Mouse (Mus musculus) stomach, postnatal 0 days (tissue): Measurements from ENCODE around the gene Acvr1b.

ENCODE experiments used
- CTCF ChIP-seq: IDR thresholded peaks from 2 replicates; pipeline ENCODE4 v1.5.1; 2016; ENCODE audit warnings: antibody characterized with exemption, low read depth, mild to moderate bottlenecking, moderate library complexity
- EP300 ChIP-seq: optimal IDR thresholded peaks from 2 replicates; pipeline ENCODE3; 2016; ENCODE audit warnings: antibody characterized with exemption

DNA sequence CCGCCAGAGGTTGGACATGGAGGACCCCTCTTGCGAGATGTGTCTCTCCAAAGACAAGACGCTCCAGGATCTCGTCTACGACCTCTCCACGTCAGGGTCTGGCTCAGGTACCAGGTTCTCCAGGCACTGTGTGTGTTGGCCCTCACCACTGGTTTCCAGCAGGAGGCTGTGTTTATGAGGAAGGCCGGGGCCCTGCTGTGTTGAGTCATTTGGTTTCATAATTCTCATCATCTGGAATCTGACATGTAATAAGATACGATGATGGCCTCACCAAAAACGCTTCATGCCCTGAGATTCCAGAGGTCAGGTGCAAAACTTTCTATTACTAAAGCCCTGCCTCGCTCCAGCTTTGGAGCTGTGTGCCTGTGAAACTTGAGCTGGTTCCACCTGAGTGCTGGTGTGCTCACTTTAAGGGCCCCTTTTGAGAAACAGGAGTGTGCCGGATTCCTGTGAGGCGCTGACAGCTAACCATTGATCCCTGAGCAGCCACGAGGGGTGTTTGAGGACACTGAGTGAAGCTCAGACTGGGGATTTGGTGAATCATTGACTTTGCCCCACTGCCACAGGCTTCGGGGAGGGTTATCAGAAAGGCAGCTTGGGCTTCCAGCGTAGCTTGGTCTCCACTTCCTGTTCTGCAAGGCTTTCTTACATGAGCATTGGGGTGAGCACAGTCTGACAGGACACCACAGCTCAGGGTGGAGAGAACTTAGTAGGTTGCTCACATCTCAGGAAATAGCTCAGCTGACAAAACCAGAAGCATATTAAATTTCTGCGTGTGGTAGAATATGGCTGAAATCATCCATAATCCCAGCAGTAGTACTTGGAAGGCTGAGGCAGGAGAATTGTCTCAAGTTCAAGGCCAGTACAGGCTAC is 21.3 kb downstream of the Acvr1b start:
- TF ChIP-seq CTCF (no peak), EP300 (no peak)
